Mouse (Mus musculus): Measurements from ENCODE around the gene Tepp. TPM values are rescaled to one million over a fixed set of nuclear protein-coding genes. Genes with fewer than 3 reads are reported as not detected.

The Tepp gene
- total and polyA plus RNA-seq, 2 experiments = not detected

- Histone ChIP-seq H3K27me3 (ENCODE audit: control insufficient read depth, insufficient read depth, low read length) (no peaks in the 10 kb centered on the region), H3K79me2 (ENCODE audit: control insufficient read depth, insufficient read depth, low read length) (peaks cover 18% of the 10 kb centered on the region; the same call in 1 of the 2 replicates), H3K4me3 (ENCODE audit: insufficient read depth, low read depth, low read length) (no peak overlapping the region), H3K4me1 (ENCODE audit: control insufficient read depth, insufficient read depth, low read length) (peaks cover 6% of the 10 kb centered on the region), H3K9ac (ENCODE audit: low read depth, low read length) (no peak overlapping the region), H3K27ac (replicated peaks; ENCODE audit: insufficient read depth, low read depth, low read length) (no peak overlapping the region), H3K36me3 (ENCODE audit: control insufficient read depth, insufficient read depth, low read length) (peaks cover 3% of the 10 kb centered on the region; the same call in 1 of the 2 replicates)
- no peak for DNase-seq (ENCODE audit: extremely low read depth, low read depth, low spot score)
- TF ChIP-seq POLR2A (IDR thresholded peaks at IDR 0.05; ENCODE audit: extremely low read depth, insufficient read depth, low read length) = no peak
- no peak for TF ChIP-seq CTCF (IDR thresholded peaks at IDR 0.05; ENCODE audit: low read depth, low read length)
- WGBS = 58% methylated on average over 5 of the region's 5 CpGs
These were observed 14.3 kb downstream of the Tepp start for GRCm38 (mm10) chr8:95324646-95325045.

GRCm38 (mm10) chr8:95326822-95327221, 16.5 kb downstream of the Tepp start:
- H3K36me3 ChIP-seq (ENCODE audit: control insufficient read depth, insufficient read depth, low read length) = peaks cover 3% of the 10 kb centered on the region; the same call in 1 of the 2 replicates
- peaks cover 18% of the 10 kb centered on the region; the same call in 1 of the 2 replicates for H3K79me2 ChIP-seq (ENCODE audit: control insufficient read depth, insufficient read depth, low read length)
- 76% methylated on average over 5 of the region's 5 CpGs for WGBS
- H3K27me3 ChIP-seq (ENCODE audit: control insufficient read depth, insufficient read depth, low read length) = no peaks in the 10 kb centered on the region
- no peak for DNase-seq (ENCODE audit: extremely low read depth, low read depth, low spot score)
- peaks cover 6% of the 10 kb centered on the region for H3K4me1 ChIP-seq (ENCODE audit: control insufficient read depth, insufficient read depth, low read length)
- TF ChIP-seq CTCF (IDR thresholded peaks at IDR 0.05; ENCODE audit: low read depth, low read length) (no peak), POLR2A (IDR thresholded peaks at IDR 0.05; ENCODE audit: extremely low read depth, insufficient read depth, low read length) (no peak)
- H3K9ac ChIP-seq (ENCODE audit: low read depth, low read length) = no peak overlapping the region
- H3K27ac ChIP-seq (replicated peaks; ENCODE audit: insufficient read depth, low read depth, low read length) = no peak overlapping the region
- no peak overlapping the region for H3K4me3 ChIP-seq (ENCODE audit: insufficient read depth, low read depth, low read length)

GRCm38 (mm10) chr8:95327866-95328465, 17.6 kb downstream of the Tepp start:
- H3K36me3 ChIP-seq (ENCODE audit: control insufficient read depth, insufficient read depth, low read length) = peaks cover 3% of the 10 kb centered on the region; the same call in 1 of the 2 replicates
- H3K79me2 ChIP-seq (ENCODE audit: control insufficient read depth, insufficient read depth, low read length) = peaks cover 18% of the 10 kb centered on the region; the same call in 1 of the 2 replicates
- no peak overlapping the region for H3K27ac ChIP-seq (replicated peaks; ENCODE audit: insufficient read depth, low read depth, low read length)
- peaks cover 9% of the 10 kb centered on the region for H3K4me1 ChIP-seq (ENCODE audit: control insufficient read depth, insufficient read depth, low read length)
- DNase-seq (ENCODE audit: extremely low read depth, low read depth, low spot score) = no peak
- H3K4me3 ChIP-seq (ENCODE audit: insufficient read depth, low read depth, low read length) = no peak overlapping the region
- H3K27me3 ChIP-seq (ENCODE audit: control insufficient read depth, insufficient read depth, low read length) = no peaks in the 10 kb centered on the region
- TF ChIP-seq POLR2A (IDR thresholded peaks at IDR 0.05; ENCODE audit: extremely low read depth, insufficient read depth, low read length) (no peak), CTCF (IDR thresholded peaks at IDR 0.05; ENCODE audit: low read depth, low read length) (no peak)
- H3K9ac ChIP-seq (ENCODE audit: low read depth, low read length) = no peak overlapping the region
- 97% methylated on average over 46 of the region's 46 CpGs for WGBS

GRCm38 (mm10) chr8:95330367-95330766, 20.0 kb downstream of the Tepp start:
- WGBS = 72% methylated on average over 1 of the region's 1 CpGs
- no peak for DNase-seq (ENCODE audit: extremely low read depth, low read depth, low spot score)
- Histone ChIP-seq H3K79me2 (ENCODE audit: control insufficient read depth, insufficient read depth, low read length) (peaks cover 26% of the 10 kb centered on the region; the same call in 1 of the 2 replicates), H3K27ac (replicated peaks; ENCODE audit: insufficient read depth, low read depth, low read length) (no peak overlapping the region), H3K4me1 (ENCODE audit: control insufficient read depth, insufficient read depth, low read length) (peaks cover 11% of the 10 kb centered on the region), H3K36me3 (ENCODE audit: control insufficient read depth, insufficient read depth, low read length) (peaks cover 8% of the 10 kb centered on the region), H3K4me3 (ENCODE audit: insufficient read depth, low read depth, low read length) (no peak overlapping the region; the same call in 1 of the 2 replicates), H3K27me3 (ENCODE audit: control insufficient read depth, insufficient read depth, low read length) (no peaks in the 10 kb centered on the region), H3K9ac (ENCODE audit: low read depth, low read length) (no peak overlapping the region)
- no peak for TF ChIP-seq CTCF (IDR thresholded peaks at IDR 0.05; ENCODE audit: low read depth, low read length)
- TF ChIP-seq POLR2A (IDR thresholded peaks at IDR 0.05; ENCODE audit: extremely low read depth, insufficient read depth, low read length) = no peak

- H3K27me3 ChIP-seq (ENCODE audit: control insufficient read depth, insufficient read depth, low read length) = no peaks in the 10 kb centered on the region
- peaks cover 26% of the 10 kb centered on the region; the same call in 1 of the 2 replicates for H3K79me2 ChIP-seq (ENCODE audit: control insufficient read depth, insufficient read depth, low read length)
- peak overlapping the region; percentile 77 for H3K27ac ChIP-seq (replicated peaks; ENCODE audit: insufficient read depth, low read depth, low read length)
- peak overlapping the region; percentile 92 for H3K4me3 ChIP-seq (ENCODE audit: insufficient read depth, low read depth, low read length)
- peaks cover 13% of the 10 kb centered on the region for H3K4me1 ChIP-seq (ENCODE audit: control insufficient read depth, insufficient read depth, low read length)
- no peak for DNase-seq (ENCODE audit: extremely low read depth, low read depth, low spot score)
- TF ChIP-seq POLR2A (IDR thresholded peaks at IDR 0.05; ENCODE audit: extremely low read depth, insufficient read depth, low read length) (no peak), CTCF (IDR thresholded peaks at IDR 0.05; ENCODE audit: low read depth, low read length) (no peak)
- under 1% methylated on average over 38 of the region's 38 CpGs for WGBS
- H3K36me3 ChIP-seq (ENCODE audit: control insufficient read depth, insufficient read depth, low read length) = peaks cover 8% of the 10 kb centered on the region
- peak overlapping the region; percentile 95 for H3K9ac ChIP-seq (ENCODE audit: low read depth, low read length)
These were observed 20.9 kb downstream of the Tepp start for GRCm38 (mm10) chr8:95331156-95331719.

Measured in liver, adult 2 months (tissue).